8 mouse cellular contexts compared by ENCODE assay signal in the genomic region with DNA sequence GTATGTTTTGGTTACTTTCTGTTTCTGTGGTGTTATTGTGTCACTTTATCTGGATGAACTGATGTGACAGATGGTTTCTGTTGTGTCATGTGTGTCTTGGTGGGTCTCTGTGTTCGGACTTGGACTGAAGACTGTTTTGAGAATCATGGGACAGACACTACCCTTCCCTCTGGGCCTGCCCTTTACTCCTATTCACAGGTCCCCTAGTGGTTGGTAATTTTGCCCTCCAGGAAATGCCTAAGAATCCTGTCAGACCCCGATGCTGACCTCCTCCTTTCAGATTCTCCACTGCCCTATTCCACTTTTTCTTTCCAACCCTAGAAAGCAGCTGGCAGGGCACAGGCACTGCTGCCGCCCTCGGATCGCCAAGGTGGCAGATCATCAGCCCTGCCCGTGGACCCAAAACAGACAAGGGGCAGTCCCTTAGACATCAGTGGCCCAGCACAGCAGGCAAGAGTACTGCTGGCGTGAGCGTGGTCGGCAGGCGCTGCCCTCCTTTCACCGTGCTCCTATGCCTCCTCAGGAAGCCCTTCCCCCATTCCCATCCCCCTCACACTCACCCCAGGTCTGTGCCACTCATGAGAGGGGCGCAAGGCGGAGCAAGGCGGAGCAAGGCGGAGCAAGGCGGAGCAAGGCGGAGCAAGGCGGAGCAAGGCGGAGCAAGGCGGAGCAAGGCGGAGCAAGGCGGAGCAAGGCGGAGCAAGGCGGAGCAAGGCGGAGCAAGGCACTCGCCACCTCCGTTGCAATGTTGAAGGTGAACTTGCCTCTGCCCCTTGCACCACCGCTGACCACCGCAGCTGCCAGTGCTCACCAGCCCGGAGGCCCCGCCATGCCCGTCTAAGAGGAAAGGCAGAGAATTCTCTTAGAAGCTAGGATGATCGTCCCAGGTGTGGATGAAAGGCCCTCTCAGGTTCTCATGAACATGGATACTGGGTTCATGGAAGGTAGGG. TPM values are rescaled to one million over a fixed set of nuclear protein-coding genes. Genes with fewer than 3 reads are reported as not detected.
DNase-seq lines count a peak whose midpoint lies in the region; ATAC-seq and TF ChIP-seq lines count a peak whose summit lies in the region.

No protein-coding gene starts in this region.

- TF ChIP-seq POLR2A in bone marrow macrophage, adult 2 months (IDR thresholded peaks at IDR 0.05; ENCODE audit: borderline replicate concordance, low read depth, low read length), result no peak

- H3K27me3 ChIP-seq in G1E (ENCODE audit: insufficient read depth, low read length), result no peaks in the 10 kb centered on the region
- H3K27me3 ChIP-seq in embryonic facial prominence, embryonic 15.5 days, result no peaks in the 10 kb centered on the region

- H3K4me1 ChIP-seq in G1E (ENCODE audit: insufficient read depth, low read depth, low read length), result peaks cover 39% of the 10 kb centered on the region
- H3K4me1 ChIP-seq in bone marrow macrophage, adult 2 months (ENCODE audit: control insufficient read depth, insufficient read depth, low read length), result no peaks in the 10 kb centered on the region
- H3K4me1 ChIP-seq in embryonic facial prominence, embryonic 15.5 days, result peaks cover 3% of the 10 kb centered on the region; the same call in 1 of the 2 replicates

- H3K4me3 ChIP-seq in G1E (ENCODE audit: low read depth, low read length), result peak overlapping the region; percentile 80
- H3K4me3 ChIP-seq in bone marrow macrophage, adult 2 months (ENCODE audit: insufficient read depth, low read length), result peak overlapping the region; percentile 65
- H3K4me3 ChIP-seq in embryonic facial prominence, embryonic 15.5 days (replicated peaks), result peak overlapping the region; percentile 67

- TF ChIP-seq CTCF in G1E (IDR thresholded peaks at IDR 0.05; ENCODE audit: low read depth, low read length), result 0 out of 2 replicates have a peak, but pooled peaks have one; percentile 14
- TF ChIP-seq CTCF in bone marrow macrophage, adult 2 months (IDR thresholded peaks at IDR 0.05; ENCODE audit: low read depth, low read length), result no peak

- H3K36me3 ChIP-seq in G1E (replicated peaks), result peaks cover 25% of the 10 kb centered on the region
- H3K36me3 ChIP-seq in embryonic facial prominence, embryonic 15.5 days, result no peaks in the 10 kb centered on the region

- DNase-seq in G1E (ENCODE audit: low spot score), result peak; percentile 52
- peak; percentile 21 for DNase-seq in layer of hippocampus, adult 9-10 months (ENCODE audit: low spot score)
- peak; percentile 69 for DNase-seq in lung, postnatal 14 days
- peak; percentile 30 for DNase-seq in ovary, postnatal 14 days (ENCODE audit: low spot score)
- peak; percentile 67 for DNase-seq in thymus, postnatal 4 days

- peak overlapping the region; percentile 64 for H3K9ac ChIP-seq in embryonic facial prominence, embryonic 15.5 days

- no peak overlapping the region for H3K27ac ChIP-seq in bone marrow macrophage, adult 2 months (ENCODE audit: insufficient read depth, low read depth, low read length)
- peak overlapping the region; percentile 75 for H3K27ac ChIP-seq in embryonic facial prominence, embryonic 15.5 days (replicated peaks)

- H3K4me2 ChIP-seq in embryonic facial prominence, embryonic 15.5 days (replicated peaks), result peak overlapping the region; percentile 79

- peaks cover 43% of the 10 kb centered on the region for H3K9me3 ChIP-seq in G1E (replicated peaks)
- no peaks in the 10 kb centered on the region; the same call in 1 of the 2 replicates for H3K9me3 ChIP-seq in embryonic facial prominence, embryonic 15.5 days (replicated peaks)

- ATAC-seq in G1E (ENCODE audit: extremely low read depth, insufficient number of reproducible peaks, low FRiP score, poor library complexity, severe bottlenecking), result peak; percentile 67
- peak; percentile 93 for ATAC-seq in embryonic facial prominence, embryonic 15.5 days (ENCODE audit: insufficient number of reproducible peaks, low FRiP score, low TSS enrichment, low read depth)
- peak; percentile 92 to 95 for ATAC-seq in hematopoietic stem cell, adult 5-6 weeks (replicated peaks in 1 of 2; ENCODE audit: insufficient read depth in 1 of 2, low FRiP score in 2 of 2, low TSS enrichment in 1 of 2, low read depth in 1 of 2, poor library complexity in 2 of 2, severe bottlenecking in 2 of 2)

- WGBS in embryonic facial prominence, embryonic 15.5 days, result under 1% methylated on average over 33 of the region's 33 CpGs

RNA-seq across cellular contexts. Expression of gene Zfp119b, which starts 17.5 kb away (rescaled TPM):
- total RNA-seq in G1E (2014; fragmentation: Nextera tagmentation) (2.2 and 4.2 TPM in 2 replicates), G1E (2017) (7.8 and 10.0 TPM in 2 replicates)
- 0.22 and 0.39 TPM in 2 replicates for polyA plus RNA-seq in G1E (2012)
- 5.7 and 7.9 TPM in 2 replicates for polyA plus RNA-seq in bone marrow macrophage, adult 2 months (2012; ENCODE audit: insufficient read depth, insufficient read length, missing spikeins)
- polyA plus RNA-seq in embryonic facial prominence, embryonic 15.5 days (2015; fragmentation: Nextera tagmentation; extraction: Ambion mirVana), result 6.8 and 7.4 TPM in 2 replicates
- total RNA-seq in hematopoietic stem cell, adult 5-6 weeks (2017), result 7.8 and 8.4 TPM in 2 replicates

RNA-seq across cellular contexts. Expression of gene Ebi3, which starts 20.6 kb away (rescaled TPM):
- total RNA-seq in G1E (2014; fragmentation: Nextera tagmentation) (0.63 and 0.98 TPM in 2 replicates), G1E (2017) (1.6 and 2.0 TPM in 2 replicates)
- polyA plus RNA-seq in G1E (2012), result 2.5 and 2.6 TPM in 2 replicates
- 190 and 214 TPM in 2 replicates for polyA plus RNA-seq in bone marrow macrophage, adult 2 months (2012; ENCODE audit: insufficient read depth, insufficient read length, missing spikeins)
- 3.3 and 3.7 TPM in 2 replicates for polyA plus RNA-seq in embryonic facial prominence, embryonic 15.5 days (2015; fragmentation: Nextera tagmentation; extraction: Ambion mirVana)
- total RNA-seq in hematopoietic stem cell, adult 5-6 weeks (2017), result 12.8 and 22.6 TPM in 2 replicates

RNA-seq across cellular contexts. Expression of gene Yju2, which starts 27.1 kb away (rescaled TPM):
- 8.3 and 12.6 TPM in 2 replicates for total RNA-seq in G1E (2014; fragmentation: Nextera tagmentation)
- 16.7 and 18.1 TPM in 2 replicates for total RNA-seq in G1E (2017)
- 27.8 and 33.5 TPM in 2 replicates for polyA plus RNA-seq in G1E (2012)
- polyA plus RNA-seq in bone marrow macrophage, adult 2 months (2012; ENCODE audit: insufficient read depth, insufficient read length, missing spikeins), result 10.9 and 15.3 TPM in 2 replicates
- 22.8 and 26.0 TPM in 2 replicates for polyA plus RNA-seq in embryonic facial prominence, embryonic 15.5 days (2015; fragmentation: Nextera tagmentation; extraction: Ambion mirVana)
- total RNA-seq in hematopoietic stem cell, adult 5-6 weeks (2017), result 24.3 and 29.5 TPM in 2 replicates

RNA-seq across cellular contexts. Expression of gene Shd, which starts 38.4 kb away (rescaled TPM):
- total RNA-seq in G1E (2014; fragmentation: Nextera tagmentation), result not detected in 2 replicates
- 0.58 TPM in 1 of 2 replicates, not detected in the other for total RNA-seq in G1E (2017)
- polyA plus RNA-seq in G1E (2012), result 0.33 and 0.59 TPM in 2 replicates
- polyA plus RNA-seq in bone marrow macrophage, adult 2 months (2012; ENCODE audit: insufficient read depth, insufficient read length, missing spikeins), result not detected in 2 replicates
- 20.4 and 22.2 TPM in 2 replicates for polyA plus RNA-seq in embryonic facial prominence, embryonic 15.5 days (2015; fragmentation: Nextera tagmentation; extraction: Ambion mirVana)
- total RNA-seq in hematopoietic stem cell, adult 5-6 weeks (2017), result 0.79 TPM in 1 of 2 replicates, not detected in the other

RNA-seq across cellular contexts. Expression of gene Zfp959, which starts 39.9 kb away (rescaled TPM):
- total RNA-seq in G1E (2014; fragmentation: Nextera tagmentation) (14.7 and 21.5 TPM in 2 replicates), G1E (2017) (17.8 and 19.9 TPM in 2 replicates)
- 1.2 and 1.3 TPM in 2 replicates for polyA plus RNA-seq in G1E (2012)
- polyA plus RNA-seq in bone marrow macrophage, adult 2 months (2012; ENCODE audit: insufficient read depth, insufficient read length, missing spikeins), result 8.7 and 11.8 TPM in 2 replicates
- 12.2 and 12.7 TPM in 2 replicates for polyA plus RNA-seq in embryonic facial prominence, embryonic 15.5 days (2015; fragmentation: Nextera tagmentation; extraction: Ambion mirVana)
- 12.4 and 27.8 TPM in 2 replicates for total RNA-seq in hematopoietic stem cell, adult 5-6 weeks (2017)

Comparison
In these comparisons a context has a peak if more than half of its experiments do, and no peak if none do; other contexts are left out.
1. RNA of gene Ebi3, which starts 20.6 kb away (polyA plus RNA-seq): 190 to 214 TPM in bone marrow macrophage, adult 2 months; 3.3 to 3.7 TPM in embryonic facial prominence, embryonic 15.5 days and 2.5 to 2.6 TPM in G1E; every median in the first group is over 10 times any median in the second.
2. Peak in every context shown above with its lines, with median percentiles within 50 percentile points of each other: ATAC-seq, DNase-seq and H3K4me3 ChIP-seq.